In genomic region chr12:58285912-58286311, GRCm38 (mm10) we compare ENCODE assay signal across 16 mouse cellular contexts.
"Had no signal": no experiment of that assay in that cellular context is flagged by ENCODE, and none has a peak within 500 bp of the region (broad histone marks: within the 10 kb centered on the region; RNA-seq: fewer than 3 reads in every experiment).

No protein-coding gene starts in this region.

- DNase-seq: retina, postnatal 1 day; right cerebral cortex, adult 18-20 months; right cerebral cortex, postnatal 14 days; right cerebral cortex, postnatal 25 days; right cerebral cortex, postnatal 4 days; spleen, adult 18-20 months; thymus, adult 18-20 months; thymus, adult 2 months; thymus, postnatal 14 days; thymus, postnatal 25 days; thymus, postnatal 36 days; thymus, postnatal 4 days had no signal

- H3K9ac ChIP-seq: neural tube, embryonic 13.5 days; neural tube, embryonic 15.5 days; stomach, embryonic 15.5 days had no signal

- H3K4me2 ChIP-seq: neural tube, embryonic 13.5 days; neural tube, embryonic 15.5 days; stomach, embryonic 15.5 days had no signal

- H3K27ac ChIP-seq: neural tube, embryonic 13.5 days; neural tube, embryonic 15.5 days; stomach, embryonic 15.5 days; stomach, postnatal 0 days had no signal

- H3K27me3 ChIP-seq: neural tube, embryonic 13.5 days; neural tube, embryonic 15.5 days; stomach, embryonic 15.5 days had no signal

- H3K4me3 ChIP-seq: neural tube, embryonic 13.5 days; neural tube, embryonic 15.5 days; stomach, embryonic 15.5 days had no signal

- H3K4me1 ChIP-seq: neural tube, embryonic 13.5 days; neural tube, embryonic 15.5 days; stomach, embryonic 15.5 days had no signal

- H3K9me3 ChIP-seq: neural tube, embryonic 13.5 days; neural tube, embryonic 15.5 days; stomach, embryonic 15.5 days had no signal

- H3K36me3 ChIP-seq: neural tube, embryonic 13.5 days; neural tube, embryonic 15.5 days; stomach, embryonic 15.5 days had no signal
